In the genomic region with DNA sequence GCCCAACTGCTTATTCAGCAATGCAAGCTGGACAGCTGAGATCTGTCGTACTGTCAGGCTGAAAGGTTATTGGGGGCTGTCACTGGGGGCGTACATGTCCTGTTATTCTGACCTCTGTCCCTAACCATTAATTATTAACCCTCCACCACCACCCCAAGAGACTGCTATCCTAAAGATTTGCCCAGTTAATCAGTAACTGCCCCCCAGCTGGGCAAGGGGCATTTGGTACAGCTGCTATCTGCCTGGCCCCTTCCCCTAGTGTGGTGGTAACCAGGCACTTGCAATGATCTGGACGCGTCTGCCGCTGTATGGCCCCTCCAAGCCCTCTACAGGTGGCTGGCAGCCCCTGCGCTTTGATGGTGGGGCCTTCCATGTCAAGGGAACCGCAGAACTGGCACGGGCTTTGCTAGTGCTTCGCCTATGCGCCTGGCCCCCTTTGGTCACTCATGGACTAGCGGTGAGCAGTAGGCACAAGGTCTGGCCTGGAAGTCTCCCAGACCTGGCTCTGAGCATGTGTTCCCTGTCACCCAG, we compare ENCODE assay signal across 15 mouse cellular contexts. TPM values are rescaled to one million over a fixed set of nuclear protein-coding genes. Genes with fewer than 3 reads are reported as not detected.
DNase-seq lines count a peak whose midpoint lies in the region; ATAC-seq and TF ChIP-seq lines count a peak whose summit lies in the region.
"Had no signal": no experiment of that assay in that cellular context is flagged by ENCODE, and none has a peak within 500 bp of the region (broad histone marks: within the 10 kb centered on the region; RNA-seq: fewer than 3 reads in every experiment).

A gene (plus strand): TSS at position 222 of the 531 bp plus-strand sequence.

- WGBS in intestine, postnatal 0 days, result 24% methylated on average over 11 of the region's 11 CpGs
- 51% methylated on average over 11 of the region's 11 CpGs for WGBS in liver, postnatal 0 days (ENCODE audit: insufficient replicate concordance)

- no peak within 1 kb of the TSS for H3K27ac ChIP-seq in intestine, postnatal 0 days (ENCODE audit: low read depth, low read length)
- peak within 1 kb of the TSS; percentile 78 for H3K27ac ChIP-seq in liver, postnatal 0 days (ENCODE audit: low read depth)
- H3K27ac ChIP-seq: gastrocnemius, adult 2 months; heart, embryonic 13.5 days; hindbrain, embryonic 12.5 days; macrophage had no signal

- peak within 1 kb of the TSS; percentile 40 for H3K4me2 ChIP-seq in intestine, postnatal 0 days (replicated peaks; ENCODE audit: low read depth)
- peak within 1 kb of the TSS; percentile 62 for H3K4me2 ChIP-seq in liver, postnatal 0 days (ENCODE audit: low read depth, low read length)
- H3K4me2 ChIP-seq: heart, embryonic 13.5 days; hindbrain, embryonic 12.5 days had no signal

- TF ChIP-seq CTCF in intestine, postnatal 0 days (IDR thresholded peaks at IDR 0.05; ENCODE audit: low read depth), result peak; percentile 20; the same call in 1 of the 2 replicates
- TF ChIP-seq CTCF in liver, postnatal 0 days (IDR thresholded peaks at IDR 0.05; ENCODE audit: low read depth), result peak; percentile 24; the same call in 1 of the 2 replicates

- no peaks in the 10 kb centered on the region for H3K36me3 ChIP-seq in erythroblast, embryonic 14.5 days (ENCODE audit: control insufficient read depth)
- H3K36me3 ChIP-seq in intestine, postnatal 0 days (ENCODE audit: control insufficient read depth, insufficient read depth), result no peaks in the 10 kb centered on the region
- no peaks in the 10 kb centered on the region for H3K36me3 ChIP-seq in liver, postnatal 0 days (replicated peaks; ENCODE audit: insufficient read depth, low read length)
- H3K36me3 ChIP-seq: heart, embryonic 13.5 days; hindbrain, embryonic 12.5 days had no signal

- no peaks in the 10 kb centered on the region for H3K27me3 ChIP-seq in erythroblast, embryonic 14.5 days (ENCODE audit: control insufficient read depth)
- no peaks in the 10 kb centered on the region for H3K27me3 ChIP-seq in intestine, postnatal 0 days (replicated peaks; ENCODE audit: control insufficient read depth, insufficient read depth, low read length)
- no peaks in the 10 kb centered on the region for H3K27me3 ChIP-seq in liver, postnatal 0 days (ENCODE audit: insufficient read depth, low read length)

- H3K9me3 ChIP-seq in erythroblast, embryonic 14.5 days (ENCODE audit: control insufficient read depth, low read length), result no peaks in the 10 kb centered on the region
- H3K9me3 ChIP-seq in intestine, postnatal 0 days (ENCODE audit: control insufficient read depth), result no peaks in the 10 kb centered on the region
- no peaks in the 10 kb centered on the region for H3K9me3 ChIP-seq in liver, postnatal 0 days (ENCODE audit: low read length)
- H3K9me3 ChIP-seq: heart, embryonic 13.5 days; hindbrain, embryonic 12.5 days had no signal

- H3K4me1 ChIP-seq in erythroblast, embryonic 14.5 days (ENCODE audit: control insufficient read depth), result no peaks in the 10 kb centered on the region
- no peaks in the 10 kb centered on the region for H3K4me1 ChIP-seq in intestine, postnatal 0 days (replicated peaks; ENCODE audit: control insufficient read depth, insufficient read depth, low read length)
- peaks cover 3% of the 10 kb centered on the region; the same call in 1 of the 2 replicates for H3K4me1 ChIP-seq in liver, postnatal 0 days (ENCODE audit: insufficient read depth)
- H3K4me1 ChIP-seq: heart, embryonic 13.5 days; hindbrain, embryonic 12.5 days had no signal

- no peak within 1 kb of the TSS for H3K9ac ChIP-seq in intestine, postnatal 0 days (ENCODE audit: low read depth, low read length)
- peak within 1 kb of the TSS; percentile 61 for H3K9ac ChIP-seq in liver, postnatal 0 days (replicated peaks)
- H3K9ac ChIP-seq: heart, embryonic 13.5 days; hindbrain, embryonic 12.5 days had no signal

- no peak for ATAC-seq in erythroblast, adult 5-6 weeks (replicated peaks; ENCODE audit: low FRiP score, poor library complexity, severe bottlenecking)
- peak; percentile 53; the same call in 1 of the 2 replicates for ATAC-seq in intestine, postnatal 0 days
- ATAC-seq in liver, postnatal 0 days, result peak; percentile 91

- peak within 1 kb of the TSS; percentile 56 for H3K4me3 ChIP-seq in erythroblast, embryonic 14.5 days (replicated peaks)
- H3K4me3 ChIP-seq in intestine, postnatal 0 days (ENCODE audit: low read depth, low read length), result no peak within 1 kb of the TSS
- peak within 1 kb of the TSS; percentile 35 for H3K4me3 ChIP-seq in liver, postnatal 0 days (ENCODE audit: low read depth, low read length)
- H3K4me3 ChIP-seq: gastrocnemius, adult 2 months; heart, embryonic 13.5 days; hindbrain, embryonic 12.5 days had no signal

- peak; percentile 12; the same call in 1 of the 2 replicates for TF ChIP-seq EP300 in liver, postnatal 0 days (IDR thresholded peaks at IDR 0.05; ENCODE audit: low read depth)

- peak; percentile 61 to 84 for DNase-seq in kidney, postnatal 25 days
- DNase-seq in liver, postnatal 0 days, result peak; percentile 66
- DNase-seq in layer of hippocampus, adult 9-11 months, result no peak
- no peak for DNase-seq in heart, adult 9 months (ENCODE audit: low spot score in 2 of 2)
- no peak for DNase-seq in cerebellum, postnatal 36 days

RNA-seq across cellular contexts. Expression of the gene that starts here (rescaled TPM):
- polyA plus RNA-seq in erythroblast, embryonic 14.5 days (2012), result 0.11 and 0.36 TPM in 2 replicates
- not detected in 2 replicates for total RNA-seq in erythroblast, adult 5-6 weeks (2015; ENCODE audit: low replicate concordance)
- not detected in 2 replicates for total RNA-seq in erythroblast, adult 5-6 weeks (2017; ENCODE audit: low replicate concordance)
- polyA plus RNA-seq in intestine, postnatal 0 days (2015; fragmentation: Nextera tagmentation; extraction: Ambion mirVana), result 3.9 and 5.4 TPM in 2 replicates
- polyA plus RNA-seq in liver, postnatal 0 days (2015; fragmentation: Nextera tagmentation; extraction: Ambion mirVana), result 203 and 205 TPM in 2 replicates
- total RNA-seq: gastrocnemius, adult 2 months had no signal
- polyA plus RNA-seq: embryonic facial prominence, embryonic 11.5 days; forebrain, embryonic 14.5 days; hindbrain, embryonic 12.5 days; macrophage; thymus, postnatal 0 days had no signal

Comparison
In these comparisons a context has a peak if more than half of its experiments do, and no peak if none do; other contexts are left out.
1. RNA of the gene that starts here (polyA plus RNA-seq): 203 to 205 TPM in liver, postnatal 0 days; 3.9 to 5.4 TPM in intestine, postnatal 0 days and 0.11 to 0.36 TPM in erythroblast, embryonic 14.5 days; every median in the first group is over 10 times any median in the second.
2. DNase-seq: peak in kidney, postnatal 25 days (2 of 2) and liver, postnatal 0 days (single experiment); none in layer of hippocampus, adult 9-11 months (single experiment), heart, adult 9 months (0 of 2) and cerebellum, postnatal 36 days (0 of 2).